ENCODE assay signal across 28 mouse cellular contexts in the genomic region with DNA sequence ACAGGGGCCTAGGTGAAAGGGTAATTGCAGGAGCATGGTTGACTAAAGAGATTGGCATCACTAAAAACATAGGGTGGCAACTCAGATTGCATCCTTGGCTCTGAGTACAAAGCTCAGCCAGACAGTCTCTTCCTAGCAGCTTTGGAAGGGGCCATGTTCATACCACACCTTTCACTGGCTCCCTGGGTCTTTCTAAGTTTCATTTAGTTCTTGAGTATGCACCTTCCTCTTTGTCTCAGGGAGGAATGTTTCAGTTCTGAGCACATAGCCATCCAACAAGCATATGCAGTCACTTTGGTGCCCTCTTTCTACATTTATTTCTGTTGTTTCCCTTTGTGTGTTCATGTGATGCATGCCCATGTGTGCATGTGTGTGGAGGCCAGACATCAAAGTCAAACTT.
"Had no signal": no experiment of that assay in that cellular context is flagged by ENCODE, and none has a peak within 500 bp of the region (broad histone marks: within the 10 kb centered on the region; RNA-seq: fewer than 3 reads in every experiment).

No protein-coding gene starts in this region.

- H3K4me3 ChIP-seq: embryonic facial prominence, embryonic 10.5 days; embryonic facial prominence, embryonic 12.5 days; embryonic facial prominence, embryonic 13.5 days; embryonic facial prominence, embryonic 15.5 days; erythroblast, embryonic 14.5 days; forebrain, embryonic 10.5 days; forebrain, embryonic 12.5 days; forebrain, embryonic 13.5 days; forebrain, embryonic 15.5 days; gastrocnemius, adult 2 months; heart, adult 2 months had no signal

- DNase-seq: cerebellum, adult 2 months; cerebellum, adult 8-10 months; cerebellum, adult 9-10 months; cerebellum, adult 9-11 months; cerebellum, postnatal 10 days; cerebellum, postnatal 14 days; cerebellum, postnatal 25 days; cerebellum, postnatal 36 days; embryo, embryonic 11 days; forebrain, postnatal 0 days; gastrocnemius, adult 2 months; gastrocnemius, postnatal 10 days; gastrocnemius, postnatal 14 days; gastrocnemius, postnatal 25 days; gastrocnemius, postnatal 36 days; heart, adult 18-20 months; heart, adult 2 months had no signal

- H3K9ac ChIP-seq: embryonic facial prominence, embryonic 12.5 days; embryonic facial prominence, embryonic 13.5 days; embryonic facial prominence, embryonic 15.5 days; forebrain, embryonic 12.5 days; forebrain, embryonic 13.5 days; forebrain, embryonic 15.5 days; forebrain, postnatal 0 days had no signal

- H3K4me2 ChIP-seq: embryonic facial prominence, embryonic 12.5 days; embryonic facial prominence, embryonic 13.5 days; embryonic facial prominence, embryonic 15.5 days; forebrain, embryonic 12.5 days; forebrain, embryonic 13.5 days; forebrain, embryonic 15.5 days had no signal

- H3K9me3 ChIP-seq: embryonic facial prominence, embryonic 10.5 days; embryonic facial prominence, embryonic 12.5 days; embryonic facial prominence, embryonic 13.5 days; embryonic facial prominence, embryonic 15.5 days; forebrain, embryonic 10.5 days; forebrain, embryonic 12.5 days; forebrain, embryonic 13.5 days; forebrain, embryonic 15.5 days had no signal

- ATAC-seq: forebrain, embryonic 13.5 days; forebrain, embryonic 14.5 days; forebrain, embryonic 15.5 days; forebrain, embryonic 16.5 days; forebrain, postnatal 0 days had no signal

- H3K4me1 ChIP-seq: embryonic facial prominence, embryonic 10.5 days; embryonic facial prominence, embryonic 13.5 days; embryonic facial prominence, embryonic 15.5 days; forebrain, embryonic 12.5 days had no signal

- H3K36me3 ChIP-seq: embryonic facial prominence, embryonic 15.5 days; forebrain, embryonic 15.5 days had no signal

- H3K27ac ChIP-seq: embryonic facial prominence, embryonic 10.5 days; embryonic facial prominence, embryonic 12.5 days; embryonic facial prominence, embryonic 13.5 days; embryonic facial prominence, embryonic 15.5 days; forebrain, embryonic 10.5 days; forebrain, embryonic 12.5 days; forebrain, embryonic 13.5 days; forebrain, embryonic 15.5 days; gastrocnemius, adult 2 months; heart, adult 2 months had no signal

- H3K27me3 ChIP-seq: embryonic facial prominence, embryonic 12.5 days; embryonic facial prominence, embryonic 13.5 days; embryonic facial prominence, embryonic 15.5 days; forebrain, embryonic 12.5 days; forebrain, embryonic 13.5 days; forebrain, embryonic 15.5 days had no signal
